Mouse (Mus musculus) ES-CJ7 (cell line): ENCODE data around the gene Nkain1.

Source experiments
- DNase-seq: peaks from one replicate; pipeline ENCODE4 v3.0.0; 2011; ENCODE audit warnings: low read depth, low spot score

Nkain1 gene

GRCm38 (mm10) chr4:130552312-130553120, 21.5 kb downstream of the Nkain1 start:
- no peak for DNase-seq

GRCm38 (mm10) chr4:130550511-130550910, 23.5 kb downstream of the Nkain1 start:
- DNase-seq = no peak

DNA sequence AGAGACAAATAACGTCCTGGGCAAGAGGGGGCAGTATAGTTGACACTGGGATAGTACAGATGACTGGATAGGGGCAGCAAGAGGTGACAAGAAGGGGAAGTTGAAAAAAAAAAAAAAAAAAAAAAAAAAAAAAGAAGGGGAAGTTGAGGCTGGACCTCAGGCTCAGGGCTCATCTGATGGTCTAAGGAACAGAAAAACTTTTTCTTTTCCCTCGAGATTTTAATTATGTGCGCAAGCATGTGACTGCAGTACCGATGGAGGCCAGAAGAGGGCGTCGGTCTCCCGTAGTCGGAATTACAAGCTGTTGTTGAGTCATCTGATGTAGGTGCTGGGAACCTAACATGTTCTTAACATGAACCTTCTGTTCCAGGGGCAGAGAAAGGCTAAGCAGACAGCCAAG, 24.8 kb downstream of the Nkain1 start:
- peak; percentile 42 for DNase-seq

DNA sequence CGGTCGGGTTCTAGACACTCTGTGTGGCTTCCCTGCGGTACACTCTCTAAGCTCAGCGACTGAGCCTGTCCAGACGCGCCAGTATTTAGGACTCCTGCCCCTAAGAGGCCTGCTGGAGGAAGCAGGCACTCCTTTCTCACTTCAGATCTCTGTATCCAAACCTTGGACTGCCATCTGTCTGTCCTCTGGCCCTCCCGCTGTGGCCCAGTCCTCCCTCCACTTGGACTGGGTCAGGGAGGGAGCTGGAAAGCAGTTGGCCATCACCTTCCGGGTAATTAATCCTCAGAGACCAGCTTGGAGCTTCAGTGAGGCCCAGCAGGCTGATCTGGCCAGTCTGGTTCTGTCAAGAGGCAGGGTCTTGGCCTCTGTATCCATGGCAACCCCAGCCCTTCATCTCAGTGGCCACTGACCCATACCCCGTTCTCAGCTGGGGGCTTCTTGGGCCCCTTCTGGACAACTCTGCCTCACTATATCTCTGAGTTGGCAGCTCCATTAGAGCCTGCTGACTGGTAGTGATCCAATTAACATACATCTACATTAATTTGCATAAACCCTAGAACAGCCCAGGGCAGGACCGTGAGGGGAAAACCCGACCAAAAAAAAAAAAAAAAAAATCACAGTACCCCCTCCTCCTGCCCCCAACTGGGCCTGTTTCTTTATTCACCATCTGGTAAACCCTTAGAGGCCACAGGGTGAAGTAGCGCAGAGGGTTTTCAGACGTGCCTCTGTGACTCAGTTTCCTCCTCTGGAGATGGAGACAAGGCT, 27.0 kb downstream of the Nkain1 start:
- DNase-seq = no peak

DNA sequence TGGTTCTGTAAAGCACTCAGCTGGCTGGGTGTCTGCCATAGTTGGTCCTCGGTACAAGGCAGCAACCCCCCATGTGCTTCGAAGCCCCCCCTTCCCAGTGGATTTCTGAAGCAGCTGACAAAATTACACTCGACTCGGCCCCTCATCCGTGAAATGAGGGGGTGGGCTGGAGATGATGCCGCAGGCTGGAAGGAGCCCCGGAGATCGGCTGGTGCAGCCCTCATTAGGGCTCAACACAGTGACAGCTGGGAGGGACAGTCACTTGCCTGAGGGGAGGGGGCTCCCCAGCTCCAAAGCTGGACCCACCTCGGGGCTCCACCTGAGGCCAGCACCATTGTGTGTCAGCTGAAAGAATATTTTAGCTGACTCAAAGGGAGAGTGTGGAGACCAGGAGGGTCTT, 29.6 kb downstream of the Nkain1 start:
- DNase-seq = no peak

DNA sequence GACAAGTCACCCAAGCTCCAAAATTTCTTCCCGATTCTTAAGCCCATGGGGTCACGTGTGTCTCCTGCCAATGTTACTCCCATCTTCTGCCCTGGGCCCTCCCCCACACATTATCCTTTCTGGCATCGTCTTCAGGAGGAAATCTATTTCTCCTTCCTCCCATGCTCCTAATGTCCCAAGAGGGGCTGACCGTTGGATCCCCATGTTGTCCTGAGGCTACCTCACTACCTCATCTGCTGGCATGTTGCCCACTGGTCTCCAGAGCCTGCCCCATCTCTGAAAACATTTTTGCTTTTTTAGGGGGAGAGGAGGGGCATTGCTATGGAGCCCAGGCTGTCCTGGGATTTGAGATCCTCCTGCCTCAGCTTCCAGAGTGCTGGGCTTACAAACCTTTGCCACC, 30.9 kb downstream of the Nkain1 start:
- DNase-seq = no peak

DNA sequence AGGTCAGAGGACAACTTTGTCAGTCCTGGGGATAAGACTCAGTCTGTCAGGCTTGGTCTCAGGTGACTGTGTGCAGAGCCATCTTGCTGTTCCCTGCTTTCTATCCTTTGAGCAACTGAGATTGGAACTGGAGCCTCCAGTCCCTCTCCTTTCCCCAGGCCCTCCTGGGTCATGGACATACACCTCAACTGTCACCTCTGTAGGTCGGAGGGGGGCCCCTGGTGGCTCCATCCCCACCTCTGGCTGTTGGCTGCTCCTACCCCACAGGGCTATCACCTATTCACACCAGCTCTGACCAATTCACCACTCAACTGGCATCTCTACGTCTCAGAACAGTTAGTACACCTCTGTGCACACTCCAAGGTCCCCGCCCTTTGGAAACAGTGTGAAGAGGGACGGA, 33.1 kb downstream of the Nkain1 start:
- no peak for DNase-seq

GRCm38 (mm10) chr4:130539706-130540105, 34.3 kb downstream of the Nkain1 start:
- no peak for DNase-seq

DNA sequence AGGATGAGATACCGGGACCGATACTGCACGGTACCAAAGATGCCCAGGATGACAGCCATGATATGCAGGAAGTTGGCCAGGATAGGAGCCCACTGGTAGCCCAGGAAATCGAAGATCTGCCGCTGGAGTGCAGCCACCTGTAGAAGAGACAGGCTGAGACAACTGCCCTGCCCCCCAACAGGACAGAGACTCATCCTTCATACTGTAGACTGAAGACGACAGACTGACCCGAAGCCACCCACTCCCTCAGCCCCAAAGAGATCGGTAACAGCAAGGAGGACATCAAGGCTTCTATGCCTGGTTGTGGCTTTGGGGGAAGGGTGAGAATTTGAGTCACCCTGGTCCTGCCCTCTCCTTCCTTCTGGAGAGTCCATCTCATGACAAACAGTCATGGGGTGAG, 34.9 kb downstream of the Nkain1 start:
- DNase-seq = no peak

DNA sequence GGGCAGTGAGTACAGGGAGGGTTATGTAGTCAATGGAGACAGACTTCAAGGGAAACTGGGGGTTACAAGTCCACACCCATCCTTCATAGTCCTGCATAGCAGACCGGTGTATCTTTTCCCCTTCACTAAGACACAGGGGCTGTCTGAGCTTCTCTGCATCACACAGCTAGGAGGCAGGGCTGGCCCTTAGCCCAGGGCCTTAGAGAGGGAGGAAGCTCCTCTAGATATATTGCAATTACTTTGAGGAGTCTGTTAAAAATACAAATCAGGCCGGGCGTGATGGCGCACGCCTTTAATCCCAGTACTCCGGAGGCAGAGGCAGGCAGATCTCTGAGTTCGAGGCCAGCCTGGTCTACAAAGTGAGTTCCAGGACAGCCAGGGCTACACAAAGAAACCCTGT, 36.6 kb downstream of the Nkain1 start:
- DNase-seq = no peak

DNA sequence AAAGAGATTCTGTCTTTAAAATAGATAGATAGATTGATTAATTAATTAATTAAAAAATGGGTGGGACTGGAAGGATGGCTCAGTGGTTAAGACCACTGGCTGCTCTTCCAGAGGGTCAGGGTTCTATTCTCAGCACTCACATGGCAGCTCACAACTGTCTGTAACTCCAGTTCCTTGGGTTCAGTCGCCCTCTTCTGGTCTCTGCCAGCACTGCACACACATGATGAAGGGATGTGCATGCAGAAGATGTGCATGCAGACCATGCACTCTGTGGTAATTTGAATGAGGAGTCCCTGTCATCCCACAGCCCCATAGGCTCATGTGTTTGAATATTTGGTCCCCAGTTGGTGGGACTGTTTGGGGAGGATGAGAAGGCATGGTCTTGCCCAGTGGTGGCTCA, 38.2 kb downstream of the Nkain1 start:
- peak; percentile 70 for DNase-seq

GRCm38 (mm10) chr4:130533975-130534374, 40.0 kb downstream of the Nkain1 start:
- DNase-seq = peak; percentile 80

DNA sequence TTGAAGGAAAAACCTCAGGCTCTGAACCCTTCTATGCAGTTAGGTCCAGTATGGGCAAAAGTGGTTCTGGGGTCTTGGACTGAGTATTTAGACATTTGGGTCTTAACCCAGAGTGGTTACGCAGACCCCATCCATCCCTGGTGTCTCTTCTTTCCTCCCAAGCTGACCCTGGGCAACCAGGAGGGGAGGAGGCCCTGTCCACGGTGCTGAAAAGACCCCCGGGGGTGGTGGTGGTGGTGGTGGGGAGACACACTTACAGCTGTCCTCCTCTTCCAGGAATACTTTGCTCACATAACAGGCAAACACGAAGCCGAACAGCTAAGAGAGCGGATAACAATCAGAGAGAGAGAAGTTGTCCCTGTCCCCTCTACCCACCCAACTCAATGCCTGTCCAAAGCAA, 41.6 kb downstream of the Nkain1 start:
- DNase-seq = peak; percentile 25

- DNase-seq = peak; percentile 79
Observed at GRCm38 (mm10) chr4:130531645-130532280, 42.2 kb downstream of the Nkain1 start.

- peak; percentile 50 for DNase-seq
Observed at GRCm38 (mm10) chr4:130527804-130528203, 46.2 kb downstream of the Nkain1 start.

DNA sequence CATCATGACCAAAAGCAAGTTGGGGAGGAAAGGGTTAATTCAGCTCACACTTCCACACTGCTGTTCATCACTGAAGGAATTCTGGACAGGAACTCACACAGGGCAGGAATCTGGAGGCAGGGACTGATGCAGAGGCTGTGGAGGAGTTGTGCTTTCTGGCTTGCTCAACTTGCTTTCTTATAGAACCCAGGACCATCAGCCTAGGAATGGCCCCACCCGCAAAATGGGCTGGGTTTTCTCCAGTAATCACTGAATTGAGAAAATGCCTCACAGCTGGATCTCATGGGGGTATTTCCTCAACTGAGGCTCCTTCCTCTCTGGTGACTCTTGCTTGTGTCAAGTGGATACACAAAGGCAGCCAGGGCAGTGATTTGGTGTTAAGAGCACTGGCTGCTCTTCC, 48.9 kb downstream of the Nkain1 start:
- DNase-seq = peak; percentile 88

GRCm38 (mm10) chr4:130521466-130521865, 52.5 kb downstream of the Nkain1 start:
- DNase-seq = peak; percentile 81

DNA sequence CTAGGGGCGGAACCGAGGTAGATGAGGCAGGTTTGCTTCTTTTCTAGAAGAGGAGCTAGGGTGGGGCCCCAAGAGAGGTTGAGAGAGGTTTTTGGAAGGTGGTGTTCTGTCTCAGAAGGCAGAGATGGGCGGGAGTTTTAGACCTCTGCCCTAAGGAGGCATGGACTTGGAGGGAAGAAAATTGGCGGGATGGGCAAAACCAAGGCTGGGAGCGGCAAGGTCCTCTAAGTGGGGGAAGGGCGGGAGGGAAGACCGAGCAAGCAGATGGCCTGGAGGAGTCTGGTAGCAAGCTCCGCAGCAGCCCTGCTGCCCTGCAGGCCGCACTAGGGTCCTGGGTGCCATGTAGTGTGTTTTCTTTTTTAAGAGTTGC, 53.5 kb downstream of the Nkain1 start:
- no peak for DNase-seq

- peak; percentile 99 for DNase-seq
Observed at GRCm38 (mm10) chr4:130519567-130520481, 54.1 kb downstream of the Nkain1 start.

GRCm38 (mm10) chr4:130516490-130516889, 57.5 kb downstream of the Nkain1 start:
- no peak for DNase-seq
